In the genomic region with DNA sequence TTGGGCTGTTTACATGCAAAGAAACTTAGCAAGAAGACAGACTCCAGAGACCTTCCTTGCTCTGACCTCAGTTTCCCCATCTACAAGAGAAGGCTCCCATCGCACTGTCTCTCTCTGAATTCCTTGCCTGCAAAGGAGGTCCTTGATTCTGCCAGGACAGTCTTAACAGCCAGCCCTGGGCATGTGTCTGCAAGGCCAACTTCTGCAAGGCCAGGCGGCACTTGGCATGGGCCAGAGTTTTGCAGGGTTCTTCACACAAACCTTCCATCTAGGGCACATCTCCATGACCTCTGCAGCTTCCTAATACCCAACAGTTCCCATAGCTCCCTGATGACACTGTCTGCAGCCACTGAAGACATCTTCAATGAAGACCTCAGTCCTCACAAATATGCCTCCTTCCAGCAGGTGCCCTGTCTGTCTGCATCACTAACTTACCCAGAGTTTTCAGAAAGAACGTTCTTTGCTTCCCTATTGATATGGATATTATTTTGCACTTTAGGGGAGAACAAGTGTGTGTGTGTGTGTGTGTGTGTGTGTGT, we compare ENCODE assay signal across 15 mouse cellular contexts. TPM values are rescaled to one million over a fixed set of nuclear protein-coding genes. Genes with fewer than 3 reads are reported as not detected.
A peak's percentile ranks its signal among the peaks of the same experiment; 100 is the strongest.
DNase-seq lines count a peak whose midpoint lies in the region; ATAC-seq and TF ChIP-seq lines count a peak whose summit lies in the region.
"Had no signal": no experiment of that assay in that cellular context is flagged by ENCODE, and none has a peak within 500 bp of the region (broad histone marks: within the 10 kb centered on the region; RNA-seq: fewer than 3 reads in every experiment).

No protein-coding gene starts in this region.

- H3K9me3 ChIP-seq in intestine, embryonic 14.5 days (ENCODE audit: control insufficient read depth, low read length), result no peaks in the 10 kb centered on the region
- H3K9me3 ChIP-seq in intestine, postnatal 0 days (ENCODE audit: control insufficient read depth), result no peaks in the 10 kb centered on the region
- H3K9me3 ChIP-seq in intestine, embryonic 16.5 days (ENCODE audit: control insufficient read depth, low read length), result no peaks in the 10 kb centered on the region
- no peaks in the 10 kb centered on the region for H3K9me3 ChIP-seq in kidney, embryonic 14.5 days (ENCODE audit: control insufficient read depth, low read length)
- H3K9me3 ChIP-seq: hindbrain, embryonic 15.5 days; limb, embryonic 12.5 days; megakaryocyte, embryonic 14.5 days; neural tube, embryonic 13.5 days had no signal

- no peak overlapping the region for H3K4me3 ChIP-seq in intestine, embryonic 14.5 days (ENCODE audit: low read depth, low read length)
- H3K4me3 ChIP-seq in intestine, postnatal 0 days (ENCODE audit: low read depth, low read length), result no peak overlapping the region
- H3K4me3 ChIP-seq in intestine, embryonic 16.5 days (ENCODE audit: low read length), result no peak overlapping the region
- no peak overlapping the region for H3K4me3 ChIP-seq in kidney, embryonic 14.5 days (ENCODE audit: low read length)
- H3K4me3 ChIP-seq: hindbrain, embryonic 15.5 days; limb, embryonic 12.5 days; neural tube, embryonic 13.5 days had no signal

- H3K4me1 ChIP-seq in intestine, embryonic 14.5 days (replicated peaks; ENCODE audit: control insufficient read depth, insufficient read depth, low read length), result no peaks in the 10 kb centered on the region
- 0 out of 2 replicates have a peak, but pooled peaks cover 5% of the 10 kb centered on the region for H3K4me1 ChIP-seq in intestine, postnatal 0 days (replicated peaks; ENCODE audit: control insufficient read depth, insufficient read depth, low read length)
- peaks cover 4% of the 10 kb centered on the region for H3K4me1 ChIP-seq in intestine, embryonic 16.5 days (ENCODE audit: control insufficient read depth, insufficient read depth, low read length)
- H3K4me1 ChIP-seq in kidney, embryonic 14.5 days (ENCODE audit: control insufficient read depth, insufficient read depth, low read length), result no peaks in the 10 kb centered on the region
- H3K4me1 ChIP-seq: limb, embryonic 12.5 days; neural tube, embryonic 13.5 days had no signal

- WGBS in intestine, embryonic 14.5 days, result 73% methylated on average over 3 of the region's 3 CpGs
- 75% methylated on average over 3 of the region's 3 CpGs for WGBS in intestine, postnatal 0 days
- WGBS in intestine, embryonic 16.5 days, result 72% methylated on average over 3 of the region's 3 CpGs
- WGBS in kidney, embryonic 14.5 days, result 77% methylated on average over 3 of the region's 3 CpGs

- no peak for ATAC-seq in cerebellum, adult (ENCODE audit: insufficient number of reproducible peaks, low FRiP score, low TSS enrichment)
- ATAC-seq in intestine, embryonic 14.5 days (replicated peaks; ENCODE audit: low FRiP score, low TSS enrichment, low read depth), result 0 out of 2 replicates have a peak, but pooled peaks have one; percentile 28
- no peak for ATAC-seq in intestine, postnatal 0 days
- peak; percentile 18; the same call in 1 of the 2 replicates for ATAC-seq in intestine, embryonic 16.5 days
- no peak for ATAC-seq in kidney, embryonic 14.5 days (ENCODE audit: low FRiP score, low TSS enrichment)

- no peak overlapping the region for H3K9ac ChIP-seq in intestine, embryonic 14.5 days (ENCODE audit: low read length)
- no peak overlapping the region for H3K9ac ChIP-seq in intestine, postnatal 0 days (ENCODE audit: low read depth, low read length)
- H3K9ac ChIP-seq in intestine, embryonic 16.5 days (ENCODE audit: low read depth, low read length), result no peak overlapping the region
- no peak overlapping the region for H3K9ac ChIP-seq in kidney, embryonic 14.5 days (ENCODE audit: low read depth, low read length)
- H3K9ac ChIP-seq: limb, embryonic 12.5 days; liver, embryonic 14.5 days; neural tube, embryonic 13.5 days had no signal

- no peak overlapping the region for H3K27ac ChIP-seq in intestine, embryonic 14.5 days (ENCODE audit: low read depth)
- H3K27ac ChIP-seq in intestine, postnatal 0 days (ENCODE audit: low read depth, low read length), result no peak overlapping the region
- no peak overlapping the region for H3K27ac ChIP-seq in intestine, embryonic 16.5 days (ENCODE audit: low read length)
- H3K27ac ChIP-seq in kidney, embryonic 14.5 days (ENCODE audit: low read depth, low read length), result no peak overlapping the region
- H3K27ac ChIP-seq: hindbrain, embryonic 15.5 days; kidney, postnatal 0 days; left cerebral cortex, adult 2 months; limb, embryonic 12.5 days; liver, embryonic 14.5 days; neural tube, embryonic 13.5 days had no signal

- TF ChIP-seq CTCF in intestine, postnatal 0 days (IDR thresholded peaks at IDR 0.05; ENCODE audit: low read depth), result no peak

- H3K4me2 ChIP-seq in intestine, embryonic 14.5 days (ENCODE audit: low read length), result no peak overlapping the region
- no peak overlapping the region for H3K4me2 ChIP-seq in intestine, postnatal 0 days (replicated peaks; ENCODE audit: low read depth)
- no peak overlapping the region for H3K4me2 ChIP-seq in intestine, embryonic 16.5 days (ENCODE audit: low read depth, low read length)
- H3K4me2 ChIP-seq in kidney, embryonic 14.5 days (replicated peaks; ENCODE audit: low read depth, low read length), result no peak overlapping the region
- H3K4me2 ChIP-seq: limb, embryonic 12.5 days had no signal

- no peaks in the 10 kb centered on the region for H3K27me3 ChIP-seq in intestine, embryonic 14.5 days (replicated peaks; ENCODE audit: control insufficient read depth, insufficient read depth, low read length)
- no peaks in the 10 kb centered on the region for H3K27me3 ChIP-seq in intestine, postnatal 0 days (replicated peaks; ENCODE audit: control insufficient read depth, insufficient read depth, low read length)
- no peaks in the 10 kb centered on the region for H3K27me3 ChIP-seq in intestine, embryonic 16.5 days (replicated peaks; ENCODE audit: control insufficient read depth, insufficient read depth, low read length)
- no peaks in the 10 kb centered on the region for H3K27me3 ChIP-seq in kidney, embryonic 14.5 days (ENCODE audit: control insufficient read depth, insufficient read depth, low read length)
- H3K27me3 ChIP-seq: hindbrain, embryonic 15.5 days; neural tube, embryonic 13.5 days had no signal

- DNase-seq in cerebellum, postnatal 10 days, result peak; percentile 20 to 28
- no peak for DNase-seq in intestine, embryonic 14.5 days (ENCODE audit: low spot score)
- DNase-seq in right cerebral cortex, postnatal 4 days, result peak; percentile 7
- no peak for DNase-seq in right cerebral cortex, postnatal 14 days

- no peaks in the 10 kb centered on the region for H3K36me3 ChIP-seq in intestine, embryonic 14.5 days (ENCODE audit: control insufficient read depth, insufficient read depth, low read length)
- H3K36me3 ChIP-seq in intestine, postnatal 0 days (ENCODE audit: control insufficient read depth, insufficient read depth), result no peaks in the 10 kb centered on the region
- no peaks in the 10 kb centered on the region for H3K36me3 ChIP-seq in intestine, embryonic 16.5 days (ENCODE audit: control insufficient read depth, insufficient read depth, low read length)
- H3K36me3 ChIP-seq in kidney, embryonic 14.5 days (ENCODE audit: control insufficient read depth, insufficient read depth, low read length), result no peaks in the 10 kb centered on the region
- H3K36me3 ChIP-seq: hindbrain, embryonic 15.5 days; limb, embryonic 12.5 days; neural tube, embryonic 13.5 days had no signal

RNA-seq across cellular contexts. Expression of a gene that starts 43.7 kb away (rescaled TPM):
- polyA plus RNA-seq in intestine, embryonic 14.5 days (2014; fragmentation: Nextera tagmentation; extraction: Ambion mirVana), result 11.2 TPM in 2 replicates
- polyA plus RNA-seq in intestine, postnatal 0 days (2015; fragmentation: Nextera tagmentation; extraction: Ambion mirVana), result 19.8 and 24.3 TPM in 2 replicates
- 28.9 and 29.8 TPM in 2 replicates for polyA plus RNA-seq in intestine, embryonic 16.5 days (2015; fragmentation: Nextera tagmentation; extraction: Ambion mirVana)
- polyA plus RNA-seq in kidney, embryonic 14.5 days (2014; fragmentation: Nextera tagmentation; extraction: Ambion mirVana), result 19.1 and 29.6 TPM in 2 replicates

Comparison
In these comparisons a context has a peak if more than half of its experiments do, and no peak if none do; other contexts are left out.
1. DNase-seq: peak in cerebellum, postnatal 10 days (2 of 2) and right cerebral cortex, postnatal 4 days (single experiment); none in intestine, embryonic 14.5 days (single experiment) and right cerebral cortex, postnatal 14 days (single experiment).
2. ATAC-seq: peak in intestine, embryonic 14.5 days (single experiment) and intestine, embryonic 16.5 days (single experiment); none in cerebellum, adult (single experiment), intestine, postnatal 0 days (single experiment) and kidney, embryonic 14.5 days (single experiment).